Mouse (Mus musculus) stomach, embryonic 14.5 days (tissue): ENCODE measurements around the gene Pvr. TPM values are rescaled to one million over a fixed set of nuclear protein-coding genes. Genes with fewer than 3 reads are reported as not detected.
"Not testable (repeated sequence)": the region's sequence is repeated elsewhere in the genome, so short reads cannot be mapped to it uniquely, and the experiment has no call there.

Experiments
- ATAC-seq: fragments of 200-750 bp; cut with Nextera tagmentation; 2 replicates; pipeline ENCODE4 v1.8.0; 2017; ENCODE audit warnings: low read depth, moderate TSS enrichment; ENCODE audit not compliant: insufficient number of reproducible peaks, insufficient read depth, low FRiP score
- H3K27ac ChIP-seq: fragments of 300-500 bp; sonication (generic); 2 replicates; pipeline ENCODE4 v1.5.1; 2014; ENCODE audit warnings: mild to moderate bottlenecking, low read length, moderate library complexity, mixed read lengths
- H3K27me3 ChIP-seq: fragments of 300-500 bp; sonication (generic); 2 replicates; pipeline ENCODE4 v1.6.1; 2014; ENCODE audit warnings: low read length, control low read depth, mixed read lengths; ENCODE audit not compliant: control insufficient read depth, insufficient read depth
- H3K36me3 ChIP-seq: fragments of 300-500 bp; sonication (generic); 2 replicates; pipeline ENCODE4 v1.6.1; 2014; ENCODE audit warnings: mild to moderate bottlenecking, control low read depth, low read length, moderate library complexity, mixed read lengths; ENCODE audit not compliant: control insufficient read depth, insufficient read depth
- H3K4me1 ChIP-seq: fragments of 300-500 bp; sonication (generic); 2 replicates; pipeline ENCODE4 v1.6.1; 2014; ENCODE audit warnings: low read length, control low read depth, mixed read lengths; ENCODE audit not compliant: control insufficient read depth, insufficient read depth
- H3K4me2 ChIP-seq: fragments of 300-500 bp; sonication (generic); replicated peaks from 2 replicates; pipeline ENCODE4 v1.6.1; 2014; ENCODE audit warnings: low read depth, low read length, control low read depth
- H3K4me3 ChIP-seq: fragments of 300-500 bp; sonication (generic); 2 replicates; pipeline ENCODE4 v1.5.1; 2014; ENCODE audit warnings: low read depth, low read length, control low read depth
- H3K9ac ChIP-seq: fragments of 300-500 bp; sonication (generic); replicated peaks from 2 replicates; pipeline ENCODE4 v1.6.1; 2014; ENCODE audit warnings: low read depth, mild to moderate bottlenecking, control low read depth, low read length, moderate library complexity, mixed read lengths
- H3K9me3 ChIP-seq: fragments of 300-500 bp; sonication (generic); 2 replicates; pipeline ENCODE4 v1.6.1; 2016; ENCODE audit warnings: low read depth, low read length, control low read depth; ENCODE audit not compliant: control insufficient read depth
- WGBS: fragments of 180-500 bp; shearing (Covaris S2); extraction: QIAGEN DNeasy Blood & Tissue Kit; methylation state at CpG from one replicate; pipeline ENCODE4 v1.1.7; 2014; 5-methylcytosine and 5-hydroxymethylcytosine counted together
- polyA plus RNA-seq: library from polyadenylated mRNA; unstranded; fragments of >200 nt; fragmentation: Nextera tagmentation; extraction: Ambion mirVana; gene quantifications from 2 replicates; pipeline ENCODE4 v1.2.1, GENCODE M21; 2014

The Pvr gene
- polyA plus RNA-seq, 1 experiment from 2014 or later: 11.7 TPM

DNA sequence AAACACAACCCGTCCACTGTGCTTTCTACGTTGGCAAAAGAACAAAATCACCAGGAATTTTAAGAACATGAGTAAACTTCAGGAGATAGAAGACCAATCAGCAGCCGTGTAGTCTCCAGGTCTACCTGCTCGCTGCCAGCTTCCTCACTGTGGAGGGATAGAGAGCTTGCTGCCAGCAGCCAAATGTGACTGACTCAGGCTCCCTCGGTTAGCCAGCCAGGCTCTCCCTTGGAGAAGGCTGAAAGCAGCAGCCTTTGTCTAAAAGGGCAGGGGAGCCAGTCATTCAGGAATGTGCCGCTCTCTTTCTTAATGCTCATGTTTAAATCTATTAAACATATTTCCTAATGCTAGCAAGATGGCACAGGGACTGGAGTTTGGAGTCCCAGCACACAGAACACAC lies 9.5 kb upstream of the Pvr start:
- 72% methylated on average over 6 of the region's 6 CpGs for WGBS
- H3K9me3 ChIP-seq, ATAC-seq: not testable (repeated sequence)

DNA sequence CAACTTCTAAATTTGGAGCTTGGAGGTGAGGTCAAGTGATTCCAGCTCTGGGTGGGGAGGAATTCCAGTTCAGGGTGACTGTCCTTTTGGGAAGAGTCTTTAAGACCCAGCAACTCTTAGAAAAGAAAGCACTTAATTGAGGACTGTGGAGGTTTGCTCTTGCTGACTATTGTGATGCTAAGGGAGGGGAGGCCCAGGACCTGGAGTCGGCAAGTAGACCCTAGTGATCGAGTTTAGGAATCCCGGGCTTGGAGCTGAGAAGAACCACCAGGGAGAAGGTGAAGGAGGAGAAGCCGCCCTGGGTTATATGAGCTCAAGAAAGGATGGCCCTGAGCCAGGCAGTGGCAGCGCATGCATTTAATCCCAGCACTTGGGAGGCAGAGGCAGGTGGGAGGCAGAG lies 7.5 kb upstream of the Pvr start:
- no peak overlapping the region for H3K27ac ChIP-seq
- H3K4me1 ChIP-seq: no peaks in the 10 kb centered on the region
- no peak overlapping the region for H3K9ac ChIP-seq
- peaks cover 3% of the 10 kb centered on the region; the same call in 1 of the 2 replicates for H3K27me3 ChIP-seq
- H3K4me3 ChIP-seq: no peak overlapping the region
- WGBS: 74% methylated on average over 5 of the region's 5 CpGs
- H3K9me3 ChIP-seq: no peaks in the 10 kb centered on the region
- H3K36me3 ChIP-seq: no peaks in the 10 kb centered on the region
- no peak overlapping the region for H3K4me2 ChIP-seq
- ATAC-seq: no peak

More for the DNA sequence above, 9.5 kb upstream of the Pvr start:
- H3K27ac ChIP-seq, H3K27me3 ChIP-seq, H3K4me2 ChIP-seq, H3K4me3 ChIP-seq, H3K9ac ChIP-seq, H3K4me1 ChIP-seq, H3K36me3 ChIP-seq: not testable (repeated sequence)

DNA sequence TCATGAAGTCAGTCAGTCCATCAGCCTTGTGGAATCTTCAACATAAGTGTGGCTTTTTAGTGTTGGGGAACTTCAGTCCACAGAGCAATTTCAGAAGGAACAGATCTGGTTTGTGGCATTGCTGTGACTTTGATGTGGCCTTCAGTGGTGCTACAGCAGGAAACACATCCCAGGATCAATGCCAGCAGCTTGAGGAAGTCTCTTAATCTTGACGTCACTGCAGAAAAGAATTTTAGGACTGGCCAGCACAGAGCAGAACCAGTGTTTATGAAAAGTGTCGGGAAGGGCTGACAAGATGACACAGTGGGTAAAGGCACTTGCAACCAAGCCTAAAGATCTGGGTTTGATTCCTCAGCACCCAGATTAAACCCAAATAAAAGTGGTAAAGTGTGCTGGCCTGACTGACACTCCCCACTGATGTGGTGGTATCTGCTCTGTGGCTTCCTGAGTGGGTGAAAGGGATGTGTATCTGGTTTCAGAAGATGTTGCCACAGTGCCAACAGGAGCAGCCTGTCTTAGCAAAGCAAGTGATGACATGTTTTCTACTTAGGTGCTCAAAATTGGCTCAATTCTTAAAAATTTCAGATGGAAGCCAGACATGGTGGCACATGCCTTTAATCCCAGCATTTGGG lies 6.0 kb upstream of the Pvr start:
- no peaks in the 10 kb centered on the region for H3K36me3 ChIP-seq
- no peak for ATAC-seq
- peaks cover 3% of the 10 kb centered on the region; the same call in 1 of the 2 replicates for H3K27me3 ChIP-seq
- H3K4me1 ChIP-seq: no peaks in the 10 kb centered on the region
- no peaks in the 10 kb centered on the region for H3K9me3 ChIP-seq
- 35% methylated on average over 2 of the region's 2 CpGs for WGBS
- H3K27ac ChIP-seq: no peak overlapping the region
- H3K4me2 ChIP-seq: no peak overlapping the region
- no peak overlapping the region for H3K9ac ChIP-seq
- H3K4me3 ChIP-seq: no peak overlapping the region

DNA sequence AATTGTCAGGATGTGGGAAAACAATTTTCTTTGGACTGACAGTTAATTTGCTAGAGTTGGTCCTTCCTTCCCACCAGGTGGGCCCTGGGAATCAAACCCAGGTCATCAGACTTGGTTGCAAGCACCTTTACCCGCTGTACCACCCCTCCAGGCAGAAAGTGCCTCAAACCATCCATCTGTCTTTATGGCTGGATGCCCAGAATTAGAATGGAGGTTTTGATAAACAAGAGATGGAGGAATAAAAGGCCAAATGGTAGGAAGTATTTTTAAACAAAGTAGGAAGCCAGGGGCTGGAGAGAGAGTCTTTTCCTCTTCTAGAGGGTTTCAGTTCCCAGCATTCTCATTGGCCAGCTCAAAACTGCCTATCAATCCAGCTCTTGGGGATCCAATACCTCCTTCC lies 4.4 kb upstream of the Pvr start:
- Histone ChIP-seq H3K27ac (no peak overlapping the region), H3K27me3 (no peaks in the 10 kb centered on the region), H3K4me2 (no peak overlapping the region), H3K4me3 (no peak overlapping the region), H3K4me1 (0 out of 2 replicates have a peak, but pooled peaks cover 2% of the 10 kb centered on the region), H3K36me3 (no peaks in the 10 kb centered on the region), H3K9me3 (no peaks in the 10 kb centered on the region), H3K9ac (no peak overlapping the region)
- WGBS: 45% methylated on average over 1 of the region's 1 CpGs
- no peak for ATAC-seq

- WGBS: 4% methylated on average over 12 of the region's 15 CpGs
- Histone ChIP-seq H3K9me3 (no peaks in the 10 kb centered on the region), H3K27me3 (no peaks in the 10 kb centered on the region), H3K9ac (no peak overlapping the region), H3K4me2 (no peak overlapping the region), H3K4me3 (no peak overlapping the region), H3K27ac (no peak overlapping the region), H3K36me3 (no peaks in the 10 kb centered on the region), H3K4me1 (0 out of 2 replicates have a peak, but pooled peaks cover 2% of the 10 kb centered on the region)
- no peak for ATAC-seq
Observed at GRCm38 (mm10) chr7:19923797-19924196, 2.8 kb upstream of the Pvr start.

DNA sequence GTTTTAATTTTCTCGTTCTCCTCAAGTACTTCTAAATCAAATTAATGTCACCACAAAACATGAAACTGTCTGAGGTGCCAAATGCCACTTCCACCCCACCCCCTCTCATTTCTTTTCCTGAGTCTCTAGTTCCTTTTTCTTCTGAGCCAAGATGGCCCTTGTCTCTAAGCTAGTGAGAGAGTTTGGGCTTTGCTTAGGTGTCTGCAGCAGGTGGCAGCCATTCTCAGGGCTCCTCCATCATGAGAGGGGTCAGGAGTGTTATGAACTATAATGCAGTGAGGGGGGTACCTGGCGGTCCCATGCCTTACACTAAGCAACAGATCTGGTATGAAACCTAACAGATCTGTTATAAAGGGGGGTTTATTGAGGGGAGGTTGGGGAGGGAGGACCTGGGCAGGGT lies 2.4 kb upstream of the Pvr start:
- ATAC-seq: no peak

DNA sequence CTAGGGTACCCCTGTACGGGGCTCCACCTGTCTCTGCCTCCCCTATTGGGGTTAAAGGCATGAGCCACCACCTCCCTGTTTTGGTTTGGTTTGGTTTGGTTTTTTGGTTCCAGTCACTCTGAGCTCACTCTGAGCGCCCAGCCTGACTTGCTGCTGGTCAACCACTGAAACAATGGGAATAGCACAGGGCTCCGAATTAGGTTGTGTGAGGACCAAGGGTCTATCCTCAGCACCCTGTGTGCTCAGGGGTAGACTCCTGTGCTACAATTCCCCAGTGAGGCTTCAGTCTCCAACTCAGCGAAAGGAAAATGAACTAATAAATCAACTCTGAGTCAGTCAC lies 824 bp downstream of the Pvr start:
- peak; percentile 19; the same call in 1 of the 2 replicates for ATAC-seq
- WGBS: 28% methylated on average over 4 of the region's 4 CpGs
- H3K4me2 ChIP-seq: peak overlapping the region; percentile 46
- no peaks in the 10 kb centered on the region for H3K9me3 ChIP-seq
- H3K36me3 ChIP-seq: peaks cover 14% of the 10 kb centered on the region
- no peak overlapping the region for H3K27ac ChIP-seq
- peak overlapping the region; percentile 14; the same call in 1 of the 2 replicates for H3K9ac ChIP-seq
- peak overlapping the region; percentile 71 for H3K4me3 ChIP-seq
- 0 out of 2 replicates have a peak, but pooled peaks cover 2% of the 10 kb centered on the region for H3K4me1 ChIP-seq
- H3K27me3 ChIP-seq: no peaks in the 10 kb centered on the region

More for the DNA sequence above, 2.4 kb upstream of the Pvr start:
- H3K4me3 ChIP-seq: no peak overlapping the region
- no peak overlapping the region for H3K27ac ChIP-seq
- H3K36me3 ChIP-seq: no peaks in the 10 kb centered on the region; the same call in 1 of the 2 replicates
- H3K27me3 ChIP-seq: no peaks in the 10 kb centered on the region
- no peaks in the 10 kb centered on the region for H3K9me3 ChIP-seq
- 0 out of 2 replicates have a peak, but pooled peaks cover 2% of the 10 kb centered on the region for H3K4me1 ChIP-seq
- no peak overlapping the region for H3K9ac ChIP-seq
- WGBS: 39% methylated on average over 2 of the region's 2 CpGs
- no peak overlapping the region for H3K4me2 ChIP-seq

GRCm38 (mm10) chr7:19914558-19914957 lies 6.4 kb downstream of the Pvr start:
- Histone ChIP-seq H3K36me3 (peaks cover 18% of the 10 kb centered on the region), H3K4me3 (no peak overlapping the region), H3K27me3 (no peaks in the 10 kb centered on the region), H3K4me2 (no peak overlapping the region), H3K9ac (no peak overlapping the region), H3K27ac (no peak overlapping the region), H3K9me3 (no peaks in the 10 kb centered on the region), H3K4me1 (no peaks in the 10 kb centered on the region)
- ATAC-seq: no peak
- 95% methylated on average over 7 of the region's 7 CpGs for WGBS
